Mouse (Mus musculus): ENCODE measurements around the gene Iqschfp. TPM values are rescaled to one million over a fixed set of nuclear protein-coding genes. Genes with fewer than 3 reads are reported as not detected.

Gene Iqschfp
- polyA plus RNA-seq, 1 experiment from 2014 or later: not detected

GRCm38 (mm10) chr3:68512327-68512726 is 620.3 kb downstream of the Iqschfp start:
- no peaks in the 10 kb centered on the region for H3K9me3 ChIP-seq (ENCODE audit: control insufficient read depth, low read length)
- WGBS: 80% methylated on average over 11 of the region's 11 CpGs

GRCm38 (mm10) chr3:68513340-68514119 is 621.5 kb downstream of the Iqschfp start:
- no peak for ATAC-seq (ENCODE audit: low read depth)
- H3K4me1 ChIP-seq (replicated peaks; ENCODE audit: control insufficient read depth, insufficient read depth, low read length): peaks cover 15% of the 10 kb centered on the region
- 43% methylated on average over 7 of the region's 7 CpGs for WGBS

More at GRCm38 (mm10) chr3:68512327-68512726, 620.3 kb downstream of the Iqschfp start:
- peaks cover 19% of the 10 kb centered on the region for H3K4me1 ChIP-seq (replicated peaks; ENCODE audit: control insufficient read depth, insufficient read depth, low read length)
- no peak overlapping the region for H3K4me3 ChIP-seq (ENCODE audit: low read length)
- H3K27ac ChIP-seq (ENCODE audit: low read length): no peak overlapping the region
- no peak overlapping the region for H3K4me2 ChIP-seq (ENCODE audit: low read depth, low read length)
- H3K27me3 ChIP-seq (ENCODE audit: control insufficient read depth, insufficient read depth, low read depth, low read length): no peaks in the 10 kb centered on the region
- no peak overlapping the region for H3K9ac ChIP-seq (ENCODE audit: low read length)
- H3K36me3 ChIP-seq (ENCODE audit: control insufficient read depth, insufficient read depth, low read length): no peaks in the 10 kb centered on the region
- no peak for ATAC-seq (ENCODE audit: low read depth)

GRCm38 (mm10) chr3:68514120-68514497 is 622.1 kb downstream of the Iqschfp start:
- Histone ChIP-seq H3K9ac (ENCODE audit: low read length) (no peak overlapping the region), H3K9me3 (ENCODE audit: control insufficient read depth, low read length) (no peaks in the 10 kb centered on the region), H3K4me2 (ENCODE audit: low read depth, low read length) (no peak overlapping the region), H3K4me1 (replicated peaks; ENCODE audit: control insufficient read depth, insufficient read depth, low read length) (peaks cover 11% of the 10 kb centered on the region), H3K27me3 (ENCODE audit: control insufficient read depth, insufficient read depth, low read depth, low read length) (no peaks in the 10 kb centered on the region), H3K36me3 (ENCODE audit: control insufficient read depth, insufficient read depth, low read length) (no peaks in the 10 kb centered on the region), H3K27ac (ENCODE audit: low read length) (no peak overlapping the region), H3K4me3 (ENCODE audit: low read length) (no peak overlapping the region)
- no peak for ATAC-seq (ENCODE audit: low read depth)
- WGBS: 80% methylated on average over 3 of the region's 3 CpGs

More at GRCm38 (mm10) chr3:68513340-68514119, 621.5 kb downstream of the Iqschfp start:
- Histone ChIP-seq H3K4me3 (ENCODE audit: low read length) (no peak overlapping the region), H3K9ac (ENCODE audit: low read length) (no peak overlapping the region), H3K27me3 (ENCODE audit: control insufficient read depth, insufficient read depth, low read depth, low read length) (no peaks in the 10 kb centered on the region), H3K27ac (ENCODE audit: low read length) (no peak overlapping the region), H3K9me3 (ENCODE audit: control insufficient read depth, low read length) (no peaks in the 10 kb centered on the region), H3K4me2 (ENCODE audit: low read depth, low read length) (no peak overlapping the region), H3K36me3 (ENCODE audit: control insufficient read depth, insufficient read depth, low read length) (no peaks in the 10 kb centered on the region)

- Histone ChIP-seq H3K36me3 (ENCODE audit: control insufficient read depth, insufficient read depth, low read length) (no peaks in the 10 kb centered on the region), H3K9me3 (ENCODE audit: control insufficient read depth, low read length) (no peaks in the 10 kb centered on the region), H3K4me2 (ENCODE audit: low read depth, low read length) (no peak overlapping the region), H3K27me3 (ENCODE audit: control insufficient read depth, insufficient read depth, low read depth, low read length) (no peaks in the 10 kb centered on the region), H3K27ac (ENCODE audit: low read length) (no peak overlapping the region), H3K9ac (ENCODE audit: low read length) (no peak overlapping the region), H3K4me3 (ENCODE audit: low read length) (no peak overlapping the region), H3K4me1 (replicated peaks; ENCODE audit: control insufficient read depth, insufficient read depth, low read length) (peaks cover 8% of the 10 kb centered on the region)
- 85% methylated on average over 3 of the region's 3 CpGs for WGBS
- no peak for ATAC-seq (ENCODE audit: low read depth)
Observed at GRCm38 (mm10) chr3:68514717-68515116, 622.7 kb downstream of the Iqschfp start.

GRCm38 (mm10) chr3:68516393-68517081 is 624.5 kb downstream of the Iqschfp start:
- no peak overlapping the region for H3K4me3 ChIP-seq (ENCODE audit: low read length)
- H3K4me1 ChIP-seq (replicated peaks; ENCODE audit: control insufficient read depth, insufficient read depth, low read length): peaks cover 8% of the 10 kb centered on the region
- H3K9ac ChIP-seq (ENCODE audit: low read length): no peak overlapping the region
- H3K27ac ChIP-seq (ENCODE audit: low read length): no peak overlapping the region
- no peaks in the 10 kb centered on the region for H3K9me3 ChIP-seq (ENCODE audit: control insufficient read depth, low read length)
- peak; percentile 28; the same call in 1 of the 2 replicates for ATAC-seq (ENCODE audit: low read depth)
- H3K27me3 ChIP-seq (ENCODE audit: control insufficient read depth, insufficient read depth, low read depth, low read length): no peaks in the 10 kb centered on the region
- 66% methylated on average over 12 of the region's 12 CpGs for WGBS
- H3K4me2 ChIP-seq (ENCODE audit: low read depth, low read length): no peak overlapping the region
- H3K36me3 ChIP-seq (ENCODE audit: control insufficient read depth, insufficient read depth, low read length): no peaks in the 10 kb centered on the region

- Histone ChIP-seq H3K9ac (ENCODE audit: low read length) (no peak overlapping the region), H3K4me1 (replicated peaks; ENCODE audit: control insufficient read depth, insufficient read depth, low read length) (peaks cover 8% of the 10 kb centered on the region), H3K36me3 (ENCODE audit: control insufficient read depth, insufficient read depth, low read length) (no peaks in the 10 kb centered on the region), H3K4me2 (ENCODE audit: low read depth, low read length) (no peak overlapping the region), H3K9me3 (ENCODE audit: control insufficient read depth, low read length) (no peaks in the 10 kb centered on the region), H3K27me3 (ENCODE audit: control insufficient read depth, insufficient read depth, low read depth, low read length) (no peaks in the 10 kb centered on the region), H3K4me3 (ENCODE audit: low read length) (no peak overlapping the region), H3K27ac (ENCODE audit: low read length) (no peak overlapping the region)
- ATAC-seq (ENCODE audit: low read depth): peak; percentile 51; the same call in 1 of the 2 replicates
- 19% methylated on average over 7 of the region's 7 CpGs for WGBS
Observed at GRCm38 (mm10) chr3:68517236-68517635, 625.2 kb downstream of the Iqschfp start.

- no peaks in the 10 kb centered on the region for H3K36me3 ChIP-seq (ENCODE audit: control insufficient read depth, insufficient read depth, low read length)
- no peaks in the 10 kb centered on the region for H3K27me3 ChIP-seq (ENCODE audit: control insufficient read depth, insufficient read depth, low read depth, low read length)
- H3K9ac ChIP-seq (ENCODE audit: low read length): no peak overlapping the region
- H3K27ac ChIP-seq (ENCODE audit: low read length): no peak overlapping the region
- no peak overlapping the region for H3K4me2 ChIP-seq (ENCODE audit: low read depth, low read length)
- peaks cover 8% of the 10 kb centered on the region for H3K4me1 ChIP-seq (replicated peaks; ENCODE audit: control insufficient read depth, insufficient read depth, low read length)
- H3K9me3 ChIP-seq (ENCODE audit: control insufficient read depth, low read length): no peaks in the 10 kb centered on the region
- WGBS: 85% methylated on average over 8 of the region's 8 CpGs
- no peak for ATAC-seq (ENCODE audit: low read depth)
- H3K4me3 ChIP-seq (ENCODE audit: low read length): no peak overlapping the region
Observed at GRCm38 (mm10) chr3:68518041-68518440, 626.0 kb downstream of the Iqschfp start.

GRCm38 (mm10) chr3:68518586-68518985 is 626.6 kb downstream of the Iqschfp start:
- Histone ChIP-seq H3K9me3 (ENCODE audit: control insufficient read depth, low read length) (no peaks in the 10 kb centered on the region), H3K4me1 (replicated peaks; ENCODE audit: control insufficient read depth, insufficient read depth, low read length) (peaks cover 8% of the 10 kb centered on the region), H3K27me3 (ENCODE audit: control insufficient read depth, insufficient read depth, low read depth, low read length) (no peaks in the 10 kb centered on the region), H3K36me3 (ENCODE audit: control insufficient read depth, insufficient read depth, low read length) (no peaks in the 10 kb centered on the region), H3K4me2 (ENCODE audit: low read depth, low read length) (no peak overlapping the region), H3K27ac (ENCODE audit: low read length) (no peak overlapping the region), H3K9ac (ENCODE audit: low read length) (no peak overlapping the region), H3K4me3 (ENCODE audit: low read length) (no peak overlapping the region)
- 86% methylated on average over 5 of the region's 5 CpGs for WGBS
- ATAC-seq (ENCODE audit: low read depth): no peak

- Histone ChIP-seq H3K9me3 (ENCODE audit: control insufficient read depth, low read length) (no peaks in the 10 kb centered on the region), H3K36me3 (ENCODE audit: control insufficient read depth, insufficient read depth, low read length) (no peaks in the 10 kb centered on the region), H3K4me3 (ENCODE audit: low read length) (no peak overlapping the region), H3K4me1 (replicated peaks; ENCODE audit: control insufficient read depth, insufficient read depth, low read length) (no peaks in the 10 kb centered on the region), H3K9ac (ENCODE audit: low read length) (no peak overlapping the region), H3K27ac (ENCODE audit: low read length) (no peak overlapping the region), H3K4me2 (ENCODE audit: low read depth, low read length) (no peak overlapping the region), H3K27me3 (ENCODE audit: control insufficient read depth, insufficient read depth, low read depth, low read length) (no peaks in the 10 kb centered on the region)
- no peak for ATAC-seq (ENCODE audit: low read depth)
- WGBS: 87% methylated on average over 10 of the region's 10 CpGs
Observed at GRCm38 (mm10) chr3:68525361-68525878, 633.4 kb downstream of the Iqschfp start.

Data from lung, embryonic 16.5 days (tissue).